ENCODE assay signal across 10 mouse cellular contexts in genomic region chr9:7870556-7871315, GRCm38 (mm10). TPM values are rescaled to one million over a fixed set of nuclear protein-coding genes. Genes with fewer than 3 reads are reported as not detected.
DNase-seq lines count a peak whose midpoint lies in the region; ATAC-seq and TF ChIP-seq lines count a peak whose summit lies in the region.
"Had no signal": no experiment of that assay in that cellular context is flagged by ENCODE, and none has a peak within 500 bp of the region (broad histone marks: within the 10 kb centered on the region; RNA-seq: fewer than 3 reads in every experiment).

No protein-coding gene starts in this region.

- H3K27me3 ChIP-seq in thymus, adult 2 months (ENCODE audit: control insufficient read depth, insufficient read depth, low read length) = no peaks in the 10 kb centered on the region
- H3K27me3 ChIP-seq in lung, postnatal 0 days (replicated peaks; ENCODE audit: insufficient read depth, low read length) = no peaks in the 10 kb centered on the region

- no peak overlapping the region for H3K4me3 ChIP-seq in thymus, adult 2 months (ENCODE audit: control insufficient read depth, insufficient read depth, low read length)
- H3K4me3 ChIP-seq in lung, postnatal 0 days (ENCODE audit: low read depth, low read length) = no peak overlapping the region
- H3K4me3 ChIP-seq: midbrain, embryonic 10.5 days had no signal

- TF ChIP-seq CTCF in thymus, adult 2 months (IDR thresholded peaks at IDR 0.05; ENCODE audit: borderline replicate concordance, control insufficient read depth, extremely low read depth, insufficient read depth, low read length, poor library complexity) = no peak
- no peak for TF ChIP-seq CTCF in lung, postnatal 0 days (IDR thresholded peaks at IDR 0.05)

- DNase-seq in heart, adult 11 months = peak; percentile 76
- no peak for DNase-seq in heart, postnatal 4 days
- DNase-seq in thymus, adult 2 months = no peak
- no peak for DNase-seq in thymus, postnatal 14 days
- DNase-seq in lung, postnatal 0 days (ENCODE audit: low spot score) = peak; percentile 86
- no peak for DNase-seq in frontal cortex, postnatal 14 days (ENCODE audit: low spot score in 2 of 2)
- no peak for DNase-seq in heart, postnatal 14 days
- DNase-seq in urinary bladder, postnatal 36 days (ENCODE audit: low spot score in 2 of 2) = no peak
- DNase-seq: right cerebral cortex, postnatal 4 days had no signal

- TF ChIP-seq POLR2A in thymus, adult 2 months (IDR thresholded peaks at IDR 0.05; ENCODE audit: control insufficient read depth, extremely low read depth, insufficient read depth, low read length, poor library complexity) = no peak

- WGBS in thymus, adult 2 months = 87% methylated on average over 10 of the region's 10 CpGs
- WGBS in lung, postnatal 0 days = 56% methylated on average over 10 of the region's 10 CpGs

- H3K27ac ChIP-seq in thymus, adult 2 months (ENCODE audit: control insufficient read depth, insufficient read depth, low read length) = peak overlapping the region; percentile 68
- H3K27ac ChIP-seq in lung, postnatal 0 days (ENCODE audit: low read length) = peak overlapping the region; percentile 91
- H3K27ac ChIP-seq: midbrain, embryonic 10.5 days had no signal

- intact Hi-C loops in heart, postnatal 14 days (cut with DNase I) = loop anchor here (5.0 kb wide), 1 partner anchor 33 kb away; the partner anchor contains the start of gene Birc2

- H3K4me1 ChIP-seq in thymus, adult 2 months (replicated peaks; ENCODE audit: control insufficient read depth, insufficient read depth, low read length) = peaks cover 17% of the 10 kb centered on the region
- H3K4me1 ChIP-seq in lung, postnatal 0 days (ENCODE audit: insufficient read depth, low read depth, low read length) = peaks cover 13% of the 10 kb centered on the region

- no peaks in the 10 kb centered on the region; the same call in 1 of the 2 replicates for H3K36me3 ChIP-seq in thymus, adult 2 months (ENCODE audit: control insufficient read depth, insufficient read depth, low read length)
- no peaks in the 10 kb centered on the region for H3K36me3 ChIP-seq in lung, postnatal 0 days (ENCODE audit: insufficient read depth, low read length)
- H3K36me3 ChIP-seq: midbrain, embryonic 10.5 days had no signal

- peak; percentile 88 for TF ChIP-seq EP300 in lung, postnatal 0 days (IDR thresholded peaks at IDR 0.05)

- no peak overlapping the region for H3K9ac ChIP-seq in lung, postnatal 0 days (replicated peaks; ENCODE audit: low read depth)

- ATAC-seq in lung, postnatal 0 days = peak; percentile 87

- H3K4me2 ChIP-seq in lung, postnatal 0 days (replicated peaks; ENCODE audit: low read depth, low read length) = 0 out of 2 replicates have a peak overlapping the region, but pooled peaks have one; percentile 82

- no peaks in the 10 kb centered on the region for H3K9me3 ChIP-seq in lung, postnatal 0 days (ENCODE audit: low read length)
- H3K9me3 ChIP-seq: midbrain, embryonic 10.5 days had no signal

RNA-seq across cellular contexts. Expression of gene Birc3, which starts 2.2 kb away (rescaled TPM):
- 1 to 10 TPM; 7.0 to 8.8 TPM for total RNA-seq in heart, postnatal 4 days (2021)
- 30.7 and 33.5 TPM in 2 replicates for polyA plus RNA-seq in thymus, adult 2 months (2012; rRNA removed)
- polyA plus RNA-seq in lung, postnatal 0 days (2015; fragmentation: Nextera tagmentation; extraction: Ambion mirVana) = 23.2 and 31.4 TPM in 2 replicates
- total RNA-seq in heart, postnatal 14 days (2021) = 10 to 100 TPM in 1 of 2 experiments, 1 to 10 TPM in 1; 8.9 to 10.3 TPM

RNA-seq across cellular contexts. Expression of gene Birc2, which starts 33.9 kb away (rescaled TPM):
- total RNA-seq in heart, postnatal 4 days (2021) = 10 to 100 TPM; 20.8 to 23.5 TPM
- 43.5 and 43.6 TPM in 2 replicates for polyA plus RNA-seq in thymus, adult 2 months (2012; rRNA removed)
- 23.6 and 28.6 TPM in 2 replicates for polyA plus RNA-seq in lung, postnatal 0 days (2015; fragmentation: Nextera tagmentation; extraction: Ambion mirVana)
- total RNA-seq in heart, postnatal 14 days (2021) = 10 to 100 TPM; 26.8 to 28.8 TPM

Comparison
In these comparisons a context has a peak if more than half of its experiments do, and no peak if none do; other contexts are left out.
1. DNase-seq: peak in heart, adult 11 months (single experiment) and lung, postnatal 0 days (single experiment); none in heart, postnatal 4 days (single experiment), thymus, adult 2 months (single experiment), thymus, postnatal 14 days (single experiment), frontal cortex, postnatal 14 days (0 of 2), heart, postnatal 14 days (0 of 2) and urinary bladder, postnatal 36 days (0 of 2).